Mouse (Mus musculus) central nervous system, embryonic 11.5 days (tissue): ENCODE results near the gene Serpina1d. TPM values are rescaled to one million over a fixed set of nuclear protein-coding genes. Genes with fewer than 3 reads are reported as not detected.

Experiments
- polyA plus RNA-seq: library from polyadenylated mRNA; depleted of rRNA; stranded (reverse); fragments of >200 nt; gene quantifications from 2 replicates; pipeline ENCODE4 v1.2.3, GENCODE M21; 2012; rRNA removed

Serpina1d gene
- 1.9 and 3.2 TPM in 2 replicates for polyA plus RNA-seq

GRCm38 (mm10) chr12:103773246-103773851 lies at the start of gene Serpina1d:
Gene Serpina1d (minus strand): TSS chr12:103773592.

Other genes starting within 250 kb of the Serpina1d start
- 4.2 and 4.7 TPM in 2 replicates for gene Ppp4r4, start 241.3 kb downstream of the Serpina1d start, polyA plus RNA-seq
- gene Serpina10, start 142.1 kb downstream of the Serpina1d start, polyA plus RNA-seq: 0.93 and 2.9 TPM in 2 replicates
- gene Serpina6, start 116.4 kb downstream of the Serpina1d start, polyA plus RNA-seq: 19.6 and 42.2 TPM in 2 replicates
- gene Serpina16, start 97.5 kb downstream of the Serpina1d start, polyA plus RNA-seq: 0.05 TPM in 1 of 2 replicates, not detected in the other
- not detected in 2 replicates for gene Serpina1f, start 78.1 kb downstream of the Serpina1d start, polyA plus RNA-seq
- gene Serpina1b, start 56.8 kb upstream of the Serpina1d start, polyA plus RNA-seq: 18.4 and 34.2 TPM in 2 replicates
- gene Serpina1a, start 90.0 kb upstream of the Serpina1d start, polyA plus RNA-seq: 9.9 and 15.6 TPM in 2 replicates
- gene Serpina1c, start 131.3 kb upstream of the Serpina1d start, polyA plus RNA-seq: 0.89 and 1.6 TPM in 2 replicates
- 2.1 and 2.8 TPM in 2 replicates for gene Serpina1e, start 185.4 kb upstream of the Serpina1d start, polyA plus RNA-seq
- 0.08 and 0.10 TPM in 2 replicates for gene Serpina11, start 216.4 kb upstream of the Serpina1d start, polyA plus RNA-seq
- 0.01 TPM in 1 of 2 replicates, not detected in the other for gene Serpina9, start 240.2 kb upstream of the Serpina1d start, polyA plus RNA-seq